Mouse (Mus musculus) WW6 (cell line): Measurements from ENCODE around the gene G6pc.
"Not testable (repeated sequence)": the region's sequence is repeated elsewhere in the genome, so short reads cannot be mapped to it uniquely, and the experiment has no call there.

Experiments
- DNase-seq: peaks from one replicate; pipeline ENCODE4 v3.0.0-alpha.2; 2013; ENCODE audit warnings: low read depth, low spot score

The G6pc gene

GRCm38 (mm10) chr11:101355916-101356315 is 11.4 kb upstream of the G6pc start:
- DNase-seq: no peak

DNA sequence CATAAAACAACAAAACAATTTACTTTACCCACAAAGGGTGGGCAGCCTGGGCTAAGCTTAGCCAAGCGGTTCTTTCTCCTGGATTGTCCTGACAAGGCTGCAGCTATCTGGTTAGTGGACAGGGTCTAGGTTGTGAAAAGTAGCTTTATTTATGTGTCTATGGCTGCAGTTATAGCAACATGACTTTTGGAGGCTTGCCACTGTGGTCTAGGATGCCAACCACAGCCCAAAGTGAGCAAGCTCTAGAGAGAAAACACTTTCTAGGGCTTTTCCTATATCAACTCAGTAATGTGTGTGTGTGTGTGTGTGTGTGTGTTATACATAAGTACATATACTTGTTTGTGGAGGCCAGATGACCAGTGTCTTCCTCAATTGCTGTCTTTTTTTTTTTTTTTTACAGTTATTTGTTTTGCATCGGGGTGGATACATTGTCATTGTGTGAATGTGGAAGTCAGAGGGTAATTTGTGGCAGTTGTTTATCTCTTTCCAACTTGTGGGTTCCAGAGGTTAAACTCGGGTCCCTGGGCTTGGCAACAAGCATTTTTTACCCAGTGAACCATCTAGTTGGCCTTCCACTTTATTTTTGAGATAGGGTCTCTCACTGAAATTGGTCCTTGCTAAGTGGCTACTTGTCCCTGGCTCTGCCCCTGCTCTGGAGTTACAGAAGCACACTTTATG is 9.7 kb upstream of the G6pc start:
- no peak for DNase-seq

DNA sequence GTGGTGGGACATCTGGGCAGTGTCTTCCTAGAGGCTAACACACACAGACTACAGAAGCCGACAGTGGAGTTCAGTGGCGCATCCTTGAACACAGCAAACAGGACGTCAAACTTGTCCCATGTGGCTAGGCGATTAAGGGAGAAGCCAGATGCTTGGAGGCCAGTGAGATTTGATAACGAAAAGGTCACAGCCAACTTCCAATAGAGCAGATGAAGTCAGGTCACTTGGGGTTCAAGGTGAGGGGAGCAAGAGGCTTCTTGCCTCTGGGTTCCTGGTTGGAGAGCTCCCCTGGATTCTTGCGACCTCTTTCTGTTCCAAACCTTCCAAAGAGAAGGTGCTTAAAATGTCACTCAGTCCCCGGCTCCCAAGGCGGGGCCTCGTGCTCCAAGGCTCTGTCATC is 7.6 kb upstream of the G6pc start:
- DNase-seq: no peak

- DNase-seq: no peak
Measured at GRCm38 (mm10) chr11:101360651-101361113, 6.7 kb upstream of the G6pc start.

GRCm38 (mm10) chr11:101364531-101364931 is 2.8 kb upstream of the G6pc start:
- no peak for DNase-seq

DNA sequence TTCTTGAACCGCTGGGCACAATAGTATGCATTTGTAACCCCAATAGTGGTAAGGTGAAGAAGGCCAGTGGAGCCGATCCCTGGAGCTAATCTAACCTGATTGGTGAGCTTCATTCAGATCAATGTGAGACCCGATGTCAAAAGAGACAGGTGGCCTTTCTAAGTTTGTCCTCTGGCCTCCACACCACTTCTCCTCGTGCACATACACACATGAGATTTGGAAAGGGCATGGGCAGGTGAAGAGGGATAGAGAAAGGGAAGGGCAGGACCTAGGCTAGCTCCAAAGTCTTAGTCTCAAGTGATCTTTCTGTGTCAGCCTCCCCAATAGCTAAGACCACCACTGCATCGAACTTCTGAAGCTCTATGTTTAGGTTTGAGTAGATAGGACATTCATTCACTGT is 2.8 kb downstream of the G6pc start:
- no peak for DNase-seq

DNA sequence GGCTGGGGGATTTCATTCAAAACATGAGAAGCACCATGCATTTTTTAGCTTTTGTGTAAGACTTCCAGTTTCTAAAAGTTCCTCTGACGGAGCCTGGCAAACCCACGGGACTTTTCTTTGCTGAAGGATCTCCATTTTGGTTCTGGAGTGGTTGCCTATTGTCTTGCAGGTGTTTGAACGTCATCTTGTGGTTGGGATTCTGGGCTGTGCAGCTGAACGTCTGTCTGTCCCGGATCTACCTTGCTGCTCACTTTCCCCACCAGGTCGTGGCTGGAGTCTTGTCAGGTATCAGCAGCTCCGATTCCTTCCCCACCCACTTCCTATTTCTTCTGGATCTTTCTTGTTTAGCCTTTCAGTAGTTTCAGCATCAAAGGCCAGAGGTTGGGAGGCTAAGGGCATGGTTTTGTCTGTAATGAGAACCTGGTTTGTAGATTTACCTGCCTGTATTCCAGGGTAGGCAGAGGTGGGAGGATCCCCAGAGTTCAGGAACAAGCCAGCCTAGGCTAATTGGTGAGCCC is 7.1 kb downstream of the G6pc start:
- no peak for DNase-seq

DNA sequence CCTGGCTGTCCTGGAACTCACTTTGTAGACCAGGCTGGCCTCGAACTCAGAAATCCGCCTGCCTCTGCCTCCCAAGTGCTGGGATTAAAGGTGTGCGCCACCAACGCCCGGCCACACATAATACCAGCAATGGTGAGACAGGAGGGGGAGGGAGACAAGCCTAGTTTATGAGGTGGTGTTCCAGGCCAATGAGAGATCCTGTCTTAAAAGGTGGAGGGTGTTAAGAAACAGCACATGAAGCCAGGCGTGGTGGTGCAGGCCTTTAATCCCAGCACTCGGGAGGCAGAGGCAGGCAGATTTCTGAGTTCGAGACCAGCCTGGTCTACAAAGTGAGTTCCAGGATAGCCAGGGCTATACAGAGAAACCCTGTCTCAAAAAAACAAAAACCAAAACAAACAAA is 10.8 kb downstream of the G6pc start:
- not testable (repeated sequence) for DNase-seq

DNA sequence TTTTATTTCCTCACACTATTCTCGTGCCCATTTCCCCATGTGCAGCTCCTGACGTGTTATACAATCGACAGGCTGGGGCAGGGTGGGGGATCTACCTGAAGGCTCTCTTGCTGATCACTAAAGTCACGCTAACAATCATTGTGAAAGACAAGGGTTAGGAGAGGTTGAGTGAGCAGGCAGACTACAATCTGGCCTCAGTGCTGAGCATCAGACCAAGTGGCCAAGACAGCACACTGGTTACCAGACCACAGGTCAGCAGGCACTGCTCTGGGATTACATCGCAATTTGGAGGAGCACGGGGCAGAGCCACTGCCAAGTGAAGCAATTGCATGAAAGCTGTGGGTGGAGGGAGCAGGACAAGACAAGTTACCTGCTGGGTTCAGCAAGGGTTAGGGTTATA is 11.6 kb downstream of the G6pc start:
- DNase-seq: no peak

DNA sequence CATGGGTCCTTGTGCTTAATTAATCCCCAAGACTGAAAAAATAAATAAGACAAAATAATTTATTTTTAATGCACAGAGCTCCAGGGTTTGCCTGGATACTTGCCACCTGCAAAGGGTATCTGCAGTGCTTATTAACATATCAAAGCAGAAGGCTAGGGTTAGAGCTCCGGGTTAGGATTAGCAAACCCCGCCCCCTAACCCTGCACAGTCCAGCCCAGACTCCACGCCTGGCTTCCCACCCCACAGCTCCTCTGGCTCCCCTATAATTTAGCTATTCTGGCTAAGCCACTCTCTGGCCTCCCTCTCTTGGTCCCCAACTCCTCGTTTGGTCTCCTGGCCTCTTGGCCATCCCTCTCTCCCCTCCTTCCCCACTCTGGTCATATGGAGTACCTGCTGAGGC is 14.5 kb downstream of the G6pc start:
- peak; percentile 31 for DNase-seq

GRCm38 (mm10) chr11:101395110-101395509 is 27.7 kb downstream of the G6pc start:
- DNase-seq: peak; percentile 61

DNA sequence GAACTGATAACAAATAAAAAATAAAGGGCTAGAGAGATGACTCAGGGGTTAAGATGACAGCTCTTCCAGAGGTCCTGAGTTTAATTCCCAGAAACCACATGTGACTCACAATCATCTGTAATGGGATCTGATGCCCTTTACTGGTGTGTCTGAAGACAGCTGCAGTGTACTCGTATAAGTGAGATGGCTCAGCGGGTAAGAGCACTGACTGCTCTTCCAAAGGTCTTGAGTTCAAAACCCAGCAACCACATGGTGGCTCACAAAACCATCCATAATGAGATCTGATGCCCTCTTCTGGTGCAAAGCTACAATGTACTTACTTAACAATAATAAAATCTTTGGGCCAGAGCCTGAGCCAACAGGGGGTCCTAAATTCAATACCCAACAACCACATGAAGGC is 47.9 kb downstream of the G6pc start:
- DNase-seq: no peak

DNA sequence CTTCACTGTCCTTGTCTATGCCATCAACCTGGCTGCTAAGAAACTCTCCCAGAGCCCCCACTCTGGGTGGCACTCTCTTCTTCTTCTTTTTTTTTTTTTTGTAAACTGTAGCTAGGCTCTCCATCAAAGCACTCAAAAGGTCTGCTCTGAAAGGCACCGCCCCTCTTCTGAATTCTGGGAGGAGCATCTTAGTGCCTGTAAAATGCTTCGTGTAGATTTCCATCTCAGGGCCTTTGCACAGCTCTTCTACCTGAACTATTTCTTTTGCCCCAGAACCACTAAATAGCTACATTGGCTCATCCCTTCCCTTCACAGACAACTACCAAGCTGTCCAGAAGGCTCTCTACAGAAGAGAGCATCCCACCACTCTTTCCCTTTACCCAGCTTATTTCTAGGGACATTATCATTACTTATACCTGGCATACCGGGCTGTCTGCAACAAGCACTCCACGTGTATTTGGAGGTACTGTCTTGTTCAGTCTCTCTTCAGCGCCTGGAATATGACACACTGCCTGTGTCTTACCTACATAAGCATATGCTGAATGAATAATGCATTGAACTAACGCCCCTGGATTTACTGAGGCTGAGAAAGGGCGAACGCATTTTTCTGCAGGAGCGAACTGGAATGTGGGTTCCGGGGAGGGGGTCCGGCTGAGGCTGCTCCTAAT is 49.2 kb downstream of the G6pc start:
- DNase-seq: no peak

- DNase-seq: no peak
Measured at GRCm38 (mm10) chr11:101417101-101417855, 49.9 kb downstream of the G6pc start, which contains the start of gene Aarsd1. TSS of gene Aarsd1 (minus strand) at chr11:101417615.

DNA sequence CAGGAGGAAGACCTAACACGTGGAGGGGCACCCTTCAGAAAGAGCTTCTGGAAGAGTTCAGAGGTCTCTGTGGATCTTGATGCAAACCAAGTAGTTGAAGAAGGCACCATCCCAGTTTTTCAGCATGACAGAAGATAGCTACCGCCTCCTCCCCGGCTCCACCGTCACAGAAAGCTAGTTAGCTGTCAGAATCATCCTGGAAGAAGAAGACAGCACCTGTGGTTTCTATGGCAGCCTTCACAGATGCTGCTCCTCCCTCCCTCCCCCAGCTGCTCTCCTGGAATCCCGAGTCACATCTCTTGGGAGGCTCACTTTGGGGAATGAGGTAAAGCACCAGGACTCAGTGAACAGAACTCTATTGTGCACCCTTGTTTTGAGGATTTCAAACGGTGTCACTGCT is 51.6 kb downstream of the G6pc start:
- DNase-seq: no peak

DNA sequence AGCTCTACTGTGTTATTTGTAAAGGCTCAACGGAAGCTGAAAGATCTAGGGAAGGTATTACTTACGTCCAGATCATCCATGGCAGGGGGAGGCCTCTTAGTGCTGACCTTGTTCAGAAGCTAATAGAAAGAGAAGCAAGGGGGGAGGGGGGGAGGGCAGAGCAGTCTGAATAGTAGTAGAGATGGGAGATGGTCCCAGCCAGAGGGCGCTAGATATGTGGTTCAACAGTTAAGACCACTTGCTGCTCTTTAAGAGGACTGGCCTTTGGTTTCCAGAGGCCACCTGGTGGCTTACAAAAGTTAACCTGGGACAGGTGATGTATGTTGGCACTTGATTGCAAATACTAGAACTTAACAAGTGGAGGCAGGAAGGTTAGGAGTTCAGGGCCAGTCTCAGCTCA is 52.2 kb downstream of the G6pc start:
- DNase-seq: no peak

GRCm38 (mm10) chr11:101420148-101420547 is 52.8 kb downstream of the G6pc start:
- no peak for DNase-seq

DNA sequence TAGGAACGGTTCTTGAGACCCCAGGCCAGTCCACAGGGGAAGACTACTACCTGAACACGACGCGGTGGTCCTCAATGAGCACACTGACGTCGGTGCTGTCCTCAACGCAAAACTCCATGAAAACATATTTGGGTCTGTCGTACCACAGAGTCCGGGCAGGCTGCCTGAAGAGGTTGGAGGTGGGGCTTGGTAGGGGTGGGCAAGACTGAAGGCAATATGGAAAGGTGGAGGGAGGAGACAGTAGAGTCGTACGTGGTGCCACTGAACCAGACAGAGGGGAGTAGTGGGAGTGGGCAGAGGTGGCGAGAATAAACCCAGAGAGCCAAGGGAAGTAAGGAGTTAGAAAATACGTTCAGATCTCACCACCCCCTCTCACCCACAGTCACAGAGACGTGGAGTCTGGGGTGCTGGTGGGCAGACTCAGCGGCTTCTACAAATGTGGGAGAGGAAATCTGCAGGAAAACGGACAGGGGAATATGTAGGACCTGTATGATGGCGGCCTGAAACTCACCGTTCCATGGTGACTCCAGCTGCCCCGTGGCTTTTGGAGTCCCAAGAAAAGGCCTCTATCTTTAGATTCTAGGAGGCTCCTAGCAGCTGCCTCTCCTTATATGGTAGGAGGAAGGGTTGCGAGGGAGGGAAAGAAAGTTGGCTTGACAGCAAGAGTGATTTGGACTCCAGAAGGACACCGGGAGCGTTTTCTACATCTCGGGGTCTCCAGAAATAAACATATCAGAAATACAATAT is 56.9 kb downstream of the G6pc start, which contains the start of gene Gm27029:
Gm27029 (minus strand) TSS at position 692 of the 747 bp plus-strand sequence.
- no peak for DNase-seq

GRCm38 (mm10) chr11:101424925-101425813 is 57.8 kb downstream of the G6pc start, which contains the start of the genes Rundc1 and Ptges3l:
TSS of gene Rundc1 (plus strand) at chr11:101425085.
TSS of gene Ptges3l (minus strand) at chr11:101425333.
- peak; percentile 93 for DNase-seq

DNA sequence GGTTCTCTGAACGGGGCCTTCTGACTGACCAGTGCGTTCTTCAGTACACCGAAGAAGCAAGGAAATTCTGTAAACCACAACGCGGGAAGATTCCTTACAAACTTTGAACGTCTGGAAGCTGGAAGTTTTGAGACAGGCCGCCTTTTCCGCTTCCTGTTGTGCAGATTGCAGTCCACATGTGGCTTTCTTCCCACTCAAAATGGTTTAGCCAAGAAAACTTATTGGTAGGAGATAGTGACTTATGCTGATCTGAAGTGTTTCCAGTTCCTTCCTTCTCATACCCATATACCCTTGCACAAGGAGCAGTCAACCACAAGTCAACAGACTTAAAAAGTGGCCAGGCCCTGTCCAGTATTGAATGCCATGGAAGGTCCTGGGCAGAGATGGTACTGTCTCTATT is 58.8 kb downstream of the G6pc start:
- no peak for DNase-seq
